ENCODE assay signal across 14 mouse cellular contexts in the genomic region with DNA sequence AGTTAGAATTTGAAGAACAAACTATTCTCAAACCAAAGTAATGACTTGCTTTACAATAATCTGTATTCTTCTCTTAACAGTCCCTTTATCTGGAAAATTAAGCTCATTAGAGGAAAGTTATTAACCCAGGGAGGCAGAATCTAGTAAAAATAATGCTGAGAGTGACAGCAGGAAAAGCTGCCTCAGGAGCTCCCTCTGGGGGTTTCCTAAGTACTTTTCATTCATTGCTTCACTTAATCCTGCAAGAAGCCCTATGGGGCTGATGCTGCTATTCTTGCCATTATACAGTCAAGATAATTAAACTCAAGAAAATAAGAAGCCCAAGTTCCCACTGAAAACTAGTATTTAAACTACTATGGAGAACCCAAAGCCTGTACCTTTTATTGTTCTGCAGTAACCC.
DNase-seq lines count a peak whose midpoint lies in the region; ATAC-seq and TF ChIP-seq lines count a peak whose summit lies in the region.
"Had no signal": no experiment of that assay in that cellular context is flagged by ENCODE, and none has a peak within 500 bp of the region (broad histone marks: within the 10 kb centered on the region; RNA-seq: fewer than 3 reads in every experiment).

No protein-coding gene starts in this region.

- no peak overlapping the region for H3K4me2 ChIP-seq in intestine, postnatal 0 days (replicated peaks; ENCODE audit: low read depth)
- no peak overlapping the region for H3K4me2 ChIP-seq in intestine, embryonic 16.5 days (ENCODE audit: low read depth, low read length)
- H3K4me2 ChIP-seq: hindbrain, embryonic 13.5 days; limb, embryonic 15.5 days; neural tube, embryonic 15.5 days had no signal

- no peak overlapping the region for H3K9ac ChIP-seq in intestine, postnatal 0 days (ENCODE audit: low read depth, low read length)
- no peak overlapping the region for H3K9ac ChIP-seq in intestine, embryonic 16.5 days (ENCODE audit: low read depth, low read length)
- H3K9ac ChIP-seq: hindbrain, embryonic 13.5 days; limb, embryonic 15.5 days; neural tube, embryonic 15.5 days had no signal

- no peaks in the 10 kb centered on the region for H3K9me3 ChIP-seq in intestine, postnatal 0 days (ENCODE audit: control insufficient read depth)
- no peaks in the 10 kb centered on the region for H3K9me3 ChIP-seq in intestine, embryonic 16.5 days (ENCODE audit: control insufficient read depth, low read length)
- H3K9me3 ChIP-seq: hindbrain, embryonic 13.5 days; limb, embryonic 15.5 days; neural tube, embryonic 15.5 days had no signal

- no peak for ATAC-seq in intestine, postnatal 0 days
- ATAC-seq in intestine, embryonic 16.5 days, result no peak
- ATAC-seq: midbrain, embryonic 16.5 days had no signal

- H3K27me3 ChIP-seq in intestine, postnatal 0 days (replicated peaks; ENCODE audit: control insufficient read depth, insufficient read depth, low read length), result no peaks in the 10 kb centered on the region
- H3K27me3 ChIP-seq in intestine, embryonic 16.5 days (replicated peaks; ENCODE audit: control insufficient read depth, insufficient read depth, low read length), result no peaks in the 10 kb centered on the region
- H3K27me3 ChIP-seq: hindbrain, embryonic 13.5 days; limb, embryonic 15.5 days; neural tube, embryonic 15.5 days had no signal

- H3K36me3 ChIP-seq in intestine, postnatal 0 days (ENCODE audit: control insufficient read depth, insufficient read depth), result no peaks in the 10 kb centered on the region
- no peaks in the 10 kb centered on the region for H3K36me3 ChIP-seq in intestine, embryonic 16.5 days (ENCODE audit: control insufficient read depth, insufficient read depth, low read length)
- H3K36me3 ChIP-seq: hindbrain, embryonic 13.5 days; limb, embryonic 15.5 days; neural tube, embryonic 15.5 days had no signal

- H3K27ac ChIP-seq in intestine, postnatal 0 days (ENCODE audit: low read depth, low read length), result no peak overlapping the region
- no peak overlapping the region for H3K27ac ChIP-seq in intestine, embryonic 16.5 days (ENCODE audit: low read length)
- H3K27ac ChIP-seq: hindbrain, embryonic 13.5 days; limb, embryonic 15.5 days; neural tube, embryonic 15.5 days had no signal

- no peak overlapping the region for H3K4me3 ChIP-seq in intestine, postnatal 0 days (ENCODE audit: low read depth, low read length)
- no peak overlapping the region for H3K4me3 ChIP-seq in intestine, embryonic 16.5 days (ENCODE audit: low read length)
- H3K4me3 ChIP-seq: hindbrain, embryonic 13.5 days; limb, embryonic 15.5 days; neural tube, embryonic 15.5 days had no signal

- intact Hi-C loops in left cerebral cortex, postnatal 25 days (cut with DNase I), result no loop called here

- peak; percentile 11 for DNase-seq in retina, embryonic 14.5 days (ENCODE audit: low spot score)
- DNase-seq in retina, postnatal 1 day, result no peak
- peak; percentile 13 for DNase-seq in R1 (ENCODE audit: low read depth, low spot score)
- DNase-seq in thymus, postnatal 14 days, result peak; percentile 33
- DNase-seq in urinary bladder, adult 2 months (ENCODE audit: low spot score), result no peak
- DNase-seq in left cerebral cortex, postnatal 25 days (ENCODE audit: low spot score in 2 of 2), result no peak
- DNase-seq: kidney, postnatal 14 days; lung, postnatal 14 days had no signal

- no peaks in the 10 kb centered on the region for H3K4me1 ChIP-seq in intestine, postnatal 0 days (replicated peaks; ENCODE audit: control insufficient read depth, insufficient read depth, low read length)
- no peaks in the 10 kb centered on the region for H3K4me1 ChIP-seq in intestine, embryonic 16.5 days (ENCODE audit: control insufficient read depth, insufficient read depth, low read length)
- H3K4me1 ChIP-seq: hindbrain, embryonic 13.5 days; limb, embryonic 15.5 days; neural tube, embryonic 15.5 days had no signal

- TF ChIP-seq CTCF in intestine, postnatal 0 days (IDR thresholded peaks at IDR 0.05; ENCODE audit: low read depth), result 0 out of 2 replicates have a peak, but pooled peaks have one; percentile 4

Comparison
In these comparisons a context has a peak if more than half of its experiments do, and no peak if none do; other contexts are left out.
1. DNase-seq: peak in retina, embryonic 14.5 days (single experiment), R1 (single experiment) and thymus, postnatal 14 days (single experiment); none in retina, postnatal 1 day (single experiment), urinary bladder, adult 2 months (single experiment) and left cerebral cortex, postnatal 25 days (0 of 2).